Mouse (Mus musculus): ENCODE results near the gene Gm14548.
"Not testable (repeated sequence)": the region's sequence is repeated elsewhere in the genome, so short reads cannot be mapped to it uniquely, and the experiment has no call there.

Gene Gm14548

DNA sequence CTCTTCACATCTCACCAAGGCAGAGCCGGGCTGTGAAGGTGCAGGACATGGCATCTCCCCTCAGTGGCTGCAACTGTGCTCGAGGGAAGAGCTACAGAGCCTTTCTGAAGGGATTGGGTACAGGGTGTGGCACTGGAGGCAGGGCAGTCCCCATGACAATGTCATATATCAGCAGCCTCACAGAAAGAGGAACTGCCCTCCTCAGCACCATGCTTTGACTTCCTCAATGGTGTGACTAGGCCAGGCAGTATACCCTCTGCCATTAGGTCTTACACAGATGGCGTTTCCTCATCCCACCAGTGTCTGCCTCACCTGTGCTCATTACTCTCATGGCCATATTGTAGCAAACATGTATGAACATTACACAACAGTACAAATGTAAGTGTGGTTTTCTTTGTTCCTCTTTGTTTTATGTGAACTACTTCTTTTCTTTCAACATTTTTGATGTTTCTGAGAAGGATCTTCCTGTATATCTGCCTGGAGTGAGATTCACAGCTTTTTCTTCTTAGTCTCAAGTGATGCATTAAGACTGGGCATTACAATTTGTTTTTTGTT lies at the start of gene Gm14548:
TSS of gene Gm14548 (minus strand) at position 85 of the 555 bp plus-strand sequence.
- ATAC-seq (ENCODE audit: insufficient number of reproducible peaks, low FRiP score, low TSS enrichment) = not testable (repeated sequence)

GRCm38 (mm10) chr7:3946117-3946516 lies 48.2 kb upstream of the Gm14548 start:
- ATAC-seq (ENCODE audit: insufficient number of reproducible peaks, low FRiP score, low TSS enrichment) = no peak

DNA sequence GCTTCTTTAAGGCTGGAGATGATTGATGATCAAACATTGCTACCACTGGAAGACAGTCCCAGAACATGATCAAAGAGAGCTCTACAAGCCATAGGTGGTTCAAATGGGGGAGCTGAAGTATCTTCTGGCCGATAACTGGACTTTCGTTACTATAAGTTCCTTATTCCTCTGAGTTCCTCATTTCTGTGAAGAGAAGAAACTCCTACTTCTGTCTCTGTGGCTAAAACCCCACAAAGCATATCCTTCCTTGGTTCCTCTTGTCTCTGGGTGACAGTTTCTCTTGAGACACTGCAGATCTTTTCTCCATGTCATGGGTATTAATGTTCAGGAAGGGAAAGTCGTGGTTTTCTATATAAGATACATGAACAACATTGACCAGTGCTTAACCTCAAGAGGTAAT lies 43.0 kb upstream of the Gm14548 start:
- ATAC-seq (ENCODE audit: insufficient number of reproducible peaks, low FRiP score, low TSS enrichment) = no peak

GRCm38 (mm10) chr7:3939866-3940525 lies 42.1 kb upstream of the Gm14548 start:
- no peak for ATAC-seq (ENCODE audit: insufficient number of reproducible peaks, low FRiP score, low TSS enrichment)

DNA sequence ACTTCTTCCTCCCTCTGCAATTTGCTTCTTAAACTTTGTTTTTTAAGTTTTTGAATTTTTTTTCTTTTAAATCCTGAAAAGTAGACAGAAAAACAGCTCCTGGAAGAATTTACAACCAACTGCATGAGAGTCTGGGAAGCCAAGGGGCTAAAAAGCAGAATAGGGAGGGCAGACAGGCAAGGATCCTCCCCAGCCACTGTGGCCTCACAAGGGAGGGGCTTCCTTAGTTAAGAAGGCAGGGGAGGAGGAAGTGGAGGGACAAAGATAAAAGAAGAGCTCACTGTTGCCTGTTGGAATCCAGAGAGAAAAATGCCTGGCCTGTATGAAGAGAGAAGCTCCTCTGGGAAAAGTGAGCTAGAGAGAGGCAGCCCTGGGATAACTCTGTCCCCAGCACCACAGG lies 37.6 kb upstream of the Gm14548 start:
- ATAC-seq (ENCODE audit: insufficient number of reproducible peaks, low FRiP score, low TSS enrichment) = not testable (repeated sequence)

- not testable (repeated sequence) for ATAC-seq (ENCODE audit: insufficient number of reproducible peaks, low FRiP score, low TSS enrichment)
These were observed 17.5 kb upstream of the Gm14548 start, which contains the start of gene Lilra6 for GRCm38 (mm10) chr7:3915387-3915786. Gene Lilra6 (minus strand): TSS chr7:3915503.

DNA sequence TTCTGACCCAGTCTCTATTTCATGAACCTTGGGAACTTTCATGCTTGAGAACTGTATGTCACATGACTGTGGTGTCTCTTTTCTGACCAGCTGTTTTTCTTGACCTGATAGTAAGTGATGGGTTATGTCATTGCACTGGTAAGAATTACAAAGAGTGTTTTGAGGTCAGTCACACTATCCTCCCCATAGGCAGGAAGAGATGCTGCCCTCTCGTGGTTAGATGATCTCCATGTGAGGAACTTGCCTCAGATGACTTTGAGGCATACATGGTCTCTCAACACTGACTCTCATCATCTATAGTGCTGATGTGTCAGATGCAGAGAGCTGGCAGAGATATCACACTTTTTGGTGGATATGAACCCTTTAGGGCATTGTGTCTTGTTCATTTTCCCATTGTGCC lies 5.8 kb upstream of the Gm14548 start:
- ATAC-seq (ENCODE audit: insufficient number of reproducible peaks, low FRiP score, low TSS enrichment) = no peak

DNA sequence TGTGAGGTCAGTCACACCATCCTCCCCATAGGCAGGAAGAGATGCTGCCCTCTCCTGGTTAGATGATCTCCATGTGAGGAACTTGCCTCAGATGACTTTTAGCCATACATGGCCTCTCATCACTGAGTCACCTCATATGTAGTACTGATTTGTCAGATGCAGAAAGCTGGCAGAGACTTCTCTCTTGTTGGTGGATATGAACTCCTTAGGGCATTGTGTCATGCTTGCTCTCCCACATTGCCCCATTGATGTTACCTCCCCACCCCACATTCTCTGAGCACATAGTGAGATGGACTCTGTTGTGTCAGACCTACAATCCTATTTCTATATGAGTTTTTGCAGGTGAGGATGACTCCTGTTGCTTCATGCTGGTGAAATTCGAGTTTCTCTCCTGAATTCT lies 22.9 kb downstream of the Gm14548 start:
- ATAC-seq (ENCODE audit: insufficient number of reproducible peaks, low FRiP score, low TSS enrichment) = not testable (repeated sequence)

- not testable (repeated sequence) for ATAC-seq (ENCODE audit: insufficient number of reproducible peaks, low FRiP score, low TSS enrichment)
These were observed 53.0 kb downstream of the Gm14548 start, which contains the start of gene Pira2 for GRCm38 (mm10) chr7:3844951-3845350. Gene Pira2 (minus strand): TSS chr7:3845051.

- not testable (repeated sequence) for ATAC-seq (ENCODE audit: insufficient number of reproducible peaks, low FRiP score, low TSS enrichment)
These were observed 60.1 kb downstream of the Gm14548 start for GRCm38 (mm10) chr7:3837854-3838253.

Data from cerebellum, adult (tissue).